Mouse (Mus musculus) olfactory bulb, adult 2 months (tissue): Measurements from ENCODE around the gene Cntn4.

Source experiments
- CTCF ChIP-seq: fragments of 200-500 bp; IDR thresholded peaks from 2 replicates; pipeline ENCODE4 v1.5.1; 2012; ENCODE audit warnings: low read depth, mild to moderate bottlenecking, low read length, moderate library complexity; ENCODE audit not compliant: insufficient read depth
- POLR2A ChIP-seq: fragments of 200-500 bp; IDR thresholded peaks from 2 replicates; pipeline ENCODE4 v1.6.1; 2012; ENCODE audit warnings: mild to moderate bottlenecking, low read depth, low read length, moderate library complexity; ENCODE audit not compliant: insufficient read depth

DNA sequence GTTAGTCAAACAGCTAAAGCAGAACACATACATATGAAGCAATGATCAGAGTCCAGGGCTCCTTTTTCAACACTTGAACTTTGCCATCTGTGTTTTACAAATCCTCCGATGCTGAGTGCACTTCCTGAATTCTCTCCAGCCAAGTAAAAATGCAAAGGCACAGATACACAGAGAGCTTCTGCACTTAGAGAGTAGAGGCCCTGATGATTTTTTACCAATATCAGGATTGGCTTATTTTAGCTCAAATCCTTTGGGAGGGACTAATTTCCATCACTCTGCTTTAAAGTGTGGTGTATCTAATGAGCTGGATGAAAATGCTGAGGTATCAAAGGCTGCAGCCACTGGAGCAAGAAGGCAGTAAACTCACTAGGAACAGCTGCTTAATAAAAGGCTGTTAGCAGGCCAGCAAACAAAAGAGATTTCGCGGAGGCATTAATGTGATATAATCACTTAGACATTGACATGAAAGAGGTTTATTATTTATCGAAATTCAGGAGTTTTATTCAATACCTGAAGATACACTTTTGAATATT is 400.7 kb downstream of the Cntn4 start:
- TF ChIP-seq CTCF = no peak
- no peak for TF ChIP-seq POLR2A
